Mouse (Mus musculus): Measurements from ENCODE around the gene Ncbp1.

Gene Ncbp1

DNA sequence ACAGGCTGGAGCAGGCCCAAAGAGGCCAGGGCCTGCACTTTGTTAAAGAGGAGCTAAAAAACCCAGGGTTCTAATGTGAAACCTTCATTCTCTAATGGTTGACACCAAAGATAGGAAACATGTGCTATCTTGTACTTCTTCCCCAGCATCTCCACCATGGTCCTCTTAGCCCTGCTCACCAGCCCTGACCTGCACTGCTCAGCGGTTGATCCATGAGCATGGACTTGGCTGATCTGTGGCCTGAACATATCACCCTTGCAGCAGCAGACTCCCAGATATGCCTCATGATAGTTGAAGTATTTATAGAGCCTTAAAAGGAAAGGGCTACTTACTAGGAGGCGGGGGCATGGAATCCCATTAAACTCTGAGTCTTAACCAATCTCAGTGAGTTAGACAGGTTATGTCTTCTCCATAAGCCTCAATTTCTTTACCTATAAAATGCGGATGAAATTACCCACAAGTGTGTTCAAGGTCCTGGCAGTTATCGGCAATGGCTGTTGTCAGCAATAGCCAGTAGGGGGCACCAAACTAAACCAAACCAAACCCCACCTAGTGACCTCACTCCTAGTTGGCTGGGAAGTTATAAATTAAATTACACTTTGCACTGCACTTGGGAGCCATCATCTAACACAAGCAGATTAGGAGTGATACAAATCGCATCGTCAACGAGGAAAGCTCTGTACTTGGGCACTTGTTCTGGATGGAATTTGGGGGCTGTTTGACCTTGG, 63.6 kb downstream of the Ncbp1 start:
- DNase-seq (ENCODE audit: low spot score in 2 of 2), result peak; percentile 28 to 42

DNA sequence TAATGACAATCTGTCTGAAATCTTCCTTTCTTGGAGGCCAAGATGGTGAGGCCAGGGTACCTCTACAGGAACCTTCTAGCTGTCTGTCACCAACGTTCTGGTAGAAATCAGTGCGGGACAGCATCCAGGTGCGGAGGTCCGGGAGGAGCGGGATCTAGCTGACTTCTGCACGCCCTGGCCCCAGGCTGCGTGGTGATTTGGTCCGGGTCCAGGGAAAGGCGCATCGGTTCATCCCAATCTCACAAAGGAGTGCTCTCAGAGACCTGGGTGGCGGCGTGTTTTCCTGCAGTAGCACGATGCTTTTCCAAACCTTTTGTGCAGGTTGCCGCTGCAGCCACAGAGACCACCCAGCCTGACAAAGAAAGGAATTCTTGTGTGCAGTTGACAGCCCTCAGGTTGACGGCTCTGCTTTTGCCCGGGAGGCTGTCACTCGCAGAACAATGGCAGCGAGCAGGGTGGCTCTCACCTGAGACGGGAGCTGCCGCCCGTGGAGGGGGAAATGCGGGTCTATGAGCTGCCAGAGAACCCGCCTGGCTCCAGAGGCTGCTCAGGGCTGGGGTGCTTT, 64.2 kb downstream of the Ncbp1 start:
- DNase-seq (ENCODE audit: low spot score in 2 of 2), result no peak

DNA sequence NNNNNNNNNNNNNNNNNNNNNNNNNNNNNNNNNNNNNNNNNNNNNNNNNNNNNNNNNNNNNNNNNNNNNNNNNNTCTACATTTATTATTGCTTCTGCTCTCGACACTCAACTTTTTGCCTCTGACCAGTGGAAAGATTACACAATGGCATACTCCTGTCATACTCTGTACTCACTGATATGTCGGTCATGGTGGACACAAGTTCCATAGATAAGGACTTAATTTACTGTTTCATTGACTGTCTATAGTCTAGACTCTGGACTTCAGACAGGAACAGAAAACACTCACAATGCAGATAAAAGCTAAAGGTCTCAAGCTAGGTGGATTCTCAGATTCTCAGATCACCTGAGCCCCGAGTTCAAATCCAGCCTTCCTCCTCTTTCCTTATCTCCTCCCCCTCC, 82.7 kb downstream of the Ncbp1 start:
- no peak for DNase-seq (ENCODE audit: low spot score in 2 of 2)

All from urinary bladder, adult 18-20 months (tissue).